Mouse (Mus musculus) heart, adult 2 months (tissue): ENCODE measurements around the gene Ppm1e. TPM values are rescaled to one million over a fixed set of nuclear protein-coding genes. Genes with fewer than 3 reads are reported as not detected.

Experiments used
- DNase-seq, 2 experiments: peaks; one replicate each; pipeline ENCODE4 v3.0.0; 2021
- H3K27ac ChIP-seq: fragments of 200-600 bp; 2 replicates; pipeline ENCODE4 v1.8.1; 2022
- H3K27me3 ChIP-seq: fragments of 200-500 bp; 2 replicates; pipeline ENCODE4 v1.6.1; 2012; ENCODE audit warnings: mild to moderate bottlenecking, low read length, inconsistent platforms, mixed read lengths; ENCODE audit not compliant: control insufficient read depth, insufficient read depth
- H3K36me3 ChIP-seq: fragments of 200-500 bp; 2 replicates; pipeline ENCODE4 v1.6.1; 2012; ENCODE audit warnings: low read length, inconsistent platforms; ENCODE audit not compliant: control insufficient read depth, insufficient read depth
- H3K4me1 ChIP-seq: fragments of 200-500 bp; 2 replicates; pipeline ENCODE4 v1.6.1; 2011; ENCODE audit warnings: low read length; ENCODE audit not compliant: control insufficient read depth, insufficient read depth
- H3K4me3 ChIP-seq: fragments of 200-600 bp; 2 replicates; pipeline ENCODE4 v1.8.1; 2022
- H3K79me2 ChIP-seq: fragments of 200-500 bp; replicated peaks from 2 replicates; pipeline ENCODE4 v1.6.1; 2012; ENCODE audit warnings: mild to moderate bottlenecking, inconsistent platforms, low read length, moderate library complexity, mixed read lengths; ENCODE audit not compliant: control insufficient read depth, insufficient read depth
- H3K9ac ChIP-seq: fragments of 200-500 bp; 2 replicates; pipeline ENCODE4 v1.6.1; 2012; ENCODE audit warnings: low read depth, mild to moderate bottlenecking, control low read depth, inconsistent platforms, low read length, mixed read lengths
- CTCF ChIP-seq: fragments of 200-600 bp; IDR thresholded peaks from 2 replicates; pipeline ENCODE4 v1.8.1; 2022; ENCODE audit warnings: antibody characterized with exemption, mild to moderate bottlenecking, moderate library complexity
- EP300 ChIP-seq: fragments of 200-500 bp; IDR thresholded peaks from 2 replicates; pipeline ENCODE4 v1.6.1; 2011; ENCODE audit warnings: low read depth, low read length, control low read depth; ENCODE audit not compliant: insufficient read depth
- POLR2A ChIP-seq: fragments of 200-500 bp; IDR thresholded peaks from 2 replicates; pipeline ENCODE4 v1.6.1; 2011; ENCODE audit warnings: mild to moderate bottlenecking, low read depth, low read length, control low read depth; ENCODE audit not compliant: insufficient read depth
- WGBS: fragments of 180-500 bp; shearing (Covaris S2); methylation state at CpG from one replicate; pipeline ENCODE4 v1.1.7; 2018; 5-methylcytosine and 5-hydroxymethylcytosine counted together
- intact Hi-C: fragments of 180-260 bp; cut with DNase I; formaldehyde crosslinking; loops from one replicate; pipeline ENCODE4 v1.15.1; 2025
- polyA plus RNA-seq: library from polyadenylated mRNA; depleted of rRNA; stranded (reverse); fragments of >200 nt; gene quantifications from 2 replicates; pipeline ENCODE4 v1.2.3, GENCODE M21; 2012
- total RNA-seq, 2 experiments: library from RNA; stranded (reverse); gene quantifications; 2 replicates each; pipeline ENCODE4 v1.2.3; 2021

Ppm1e gene
- total and polyA plus RNA-seq, 3 experiments, result 1.8 to 6.9 (median 6.3) TPM

DNA sequence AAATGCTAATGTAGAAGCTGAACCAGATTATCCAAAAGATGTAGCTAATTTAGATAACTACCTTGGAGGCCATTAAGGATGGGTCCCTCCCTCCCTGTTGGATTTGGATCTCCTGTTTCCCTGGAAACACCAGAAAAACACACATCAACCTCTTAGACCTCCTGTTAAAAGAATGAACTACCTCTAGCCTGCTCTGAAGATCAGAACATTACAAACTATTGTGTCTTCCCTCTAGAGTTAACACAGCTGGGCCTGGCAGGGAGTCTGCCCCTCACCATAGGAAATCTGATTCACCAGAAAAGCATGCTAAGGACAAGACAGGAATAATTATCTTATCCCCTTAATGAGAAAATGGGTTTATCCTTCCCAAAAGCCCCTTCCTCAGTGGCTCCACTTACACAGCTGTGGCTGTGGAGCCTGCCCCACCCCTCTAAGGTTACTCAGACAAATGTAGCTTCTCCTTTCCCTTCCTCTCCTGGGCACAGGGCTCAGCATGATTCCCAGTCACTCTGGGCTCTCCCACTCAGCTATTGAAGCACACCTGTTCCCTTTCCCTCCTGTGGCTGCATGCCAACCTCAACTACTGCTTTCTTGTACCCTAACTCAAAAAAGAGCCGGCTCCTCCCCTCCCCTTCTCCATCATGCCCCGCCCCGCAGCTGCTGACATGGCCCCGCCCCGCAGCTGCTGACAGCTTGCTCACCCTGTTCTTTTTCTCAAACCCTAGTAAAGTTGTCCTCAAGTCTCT lies 82.4 kb downstream of the Ppm1e start:
- H3K27ac ChIP-seq, result no peak overlapping the region
- no peaks in the 10 kb centered on the region for H3K36me3 ChIP-seq
- DNase-seq, result peak in 1 of 2 experiments; percentile 14
- no peak for TF ChIP-seq EP300
- no peak for TF ChIP-seq CTCF
- no peak for TF ChIP-seq POLR2A
- no peaks in the 10 kb centered on the region for H3K79me2 ChIP-seq
- intact Hi-C loops, result no loop called here
- no peak overlapping the region for H3K9ac ChIP-seq
- 16% methylated on average over 5 of the region's 5 CpGs for WGBS
- H3K4me1 ChIP-seq, result no peaks in the 10 kb centered on the region
- no peaks in the 10 kb centered on the region for H3K27me3 ChIP-seq
- no peak overlapping the region for H3K4me3 ChIP-seq

DNA sequence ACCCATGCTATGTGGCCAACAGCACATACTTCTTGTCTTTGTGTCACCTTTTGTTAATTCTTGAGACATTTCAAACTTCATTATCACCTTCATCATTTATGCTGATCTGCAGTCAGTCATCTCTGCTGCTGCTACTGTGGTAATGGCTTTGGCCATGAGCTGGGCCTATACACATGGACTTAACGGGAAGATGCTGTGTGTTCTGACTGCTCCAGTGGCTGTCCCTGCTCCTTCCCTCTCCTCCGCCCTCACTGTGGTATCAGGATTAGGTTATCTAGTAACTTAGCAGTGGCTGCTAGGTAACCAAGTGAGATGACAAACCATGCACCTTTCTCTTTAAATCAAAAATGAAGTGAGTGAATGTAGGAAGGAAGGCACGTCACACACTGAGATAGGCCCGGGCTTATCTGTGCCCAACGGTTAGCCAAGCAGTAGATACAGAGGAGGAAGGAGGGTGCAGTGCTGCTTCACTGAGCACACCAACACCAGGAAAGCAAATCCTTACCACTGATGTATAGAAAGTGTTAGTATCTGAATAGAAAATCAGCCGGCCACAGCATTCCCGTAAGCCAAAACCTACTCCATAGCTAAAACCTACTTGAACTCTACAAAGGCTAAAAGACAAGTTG lies 83.3 kb downstream of the Ppm1e start:
- no peaks in the 10 kb centered on the region for H3K4me1 ChIP-seq
- no peaks in the 10 kb centered on the region for H3K36me3 ChIP-seq
- no peak for TF ChIP-seq EP300
- TF ChIP-seq POLR2A, result no peak
- no peak for TF ChIP-seq CTCF
- no peak overlapping the region for H3K9ac ChIP-seq
- intact Hi-C loops, result no loop called here
- no peak for DNase-seq
- H3K27ac ChIP-seq, result no peak overlapping the region
- no peaks in the 10 kb centered on the region for H3K27me3 ChIP-seq
- H3K4me3 ChIP-seq, result no peak overlapping the region
- no peaks in the 10 kb centered on the region for H3K79me2 ChIP-seq
- WGBS, result 65% methylated on average over 7 of the region's 7 CpGs

DNA sequence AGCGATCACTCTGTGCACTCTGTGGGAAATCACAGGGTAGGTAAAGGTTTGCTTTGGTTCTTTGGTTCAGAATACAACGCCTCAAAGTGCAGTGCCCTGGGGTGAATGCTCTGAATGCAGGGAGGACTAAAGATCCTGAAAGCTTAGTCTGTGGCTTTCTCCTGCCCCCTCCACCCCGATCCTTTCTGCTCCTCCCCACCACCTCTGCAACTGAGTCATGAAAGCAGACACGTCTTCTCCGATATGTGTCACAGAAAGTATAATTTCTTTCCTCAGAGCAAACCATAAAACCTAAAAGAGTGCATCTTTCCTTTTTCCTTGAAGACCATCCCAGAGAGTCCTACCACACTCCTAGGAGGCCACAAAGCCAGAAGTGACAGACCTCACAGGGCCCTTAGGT lies 86.1 kb downstream of the Ppm1e start:
- intact Hi-C loops, result no loop called here
- 91% methylated on average over 5 of the region's 5 CpGs for WGBS
- no peak for DNase-seq
- no peaks in the 10 kb centered on the region for H3K27me3 ChIP-seq
- no peak overlapping the region for H3K27ac ChIP-seq
- no peak overlapping the region for H3K4me3 ChIP-seq
- TF ChIP-seq POLR2A, result no peak
- no peak for TF ChIP-seq EP300
- no peak for TF ChIP-seq CTCF
- H3K79me2 ChIP-seq, result no peaks in the 10 kb centered on the region
- H3K36me3 ChIP-seq, result no peaks in the 10 kb centered on the region
- no peak overlapping the region for H3K9ac ChIP-seq
- H3K4me1 ChIP-seq, result no peaks in the 10 kb centered on the region

DNA sequence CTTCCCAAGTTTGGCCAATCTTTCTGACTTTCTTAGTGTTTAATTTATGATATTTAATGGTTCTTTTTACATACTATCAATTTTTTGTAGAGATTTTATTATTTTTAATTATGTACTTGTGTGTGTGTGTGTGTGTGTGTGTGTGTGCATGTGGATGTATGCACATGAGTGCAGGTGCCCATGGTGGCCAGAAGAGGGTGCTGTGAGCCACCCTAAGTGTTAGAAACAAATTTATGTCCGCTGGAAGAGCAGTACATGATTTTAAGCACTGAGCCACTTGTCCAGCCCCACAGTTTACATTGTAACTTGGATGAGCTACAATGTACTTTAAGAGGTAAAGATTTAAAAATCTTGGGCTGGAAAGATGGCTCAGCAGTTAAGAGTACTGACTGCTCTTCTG lies 87.3 kb downstream of the Ppm1e start:
- no peak for TF ChIP-seq EP300
- peak; percentile 9; the same call in 1 of the 2 replicates for TF ChIP-seq CTCF
- Histone ChIP-seq H3K27me3 (no peaks in the 10 kb centered on the region), H3K27ac (no peak overlapping the region), H3K36me3 (no peaks in the 10 kb centered on the region), H3K9ac (no peak overlapping the region), H3K79me2 (no peaks in the 10 kb centered on the region), H3K4me3 (no peak overlapping the region), H3K4me1 (no peaks in the 10 kb centered on the region)
- no peak for DNase-seq
- intact Hi-C loops, result no loop called here
- WGBS, result 100% methylated on average over 1 of the region's 1 CpGs

DNA sequence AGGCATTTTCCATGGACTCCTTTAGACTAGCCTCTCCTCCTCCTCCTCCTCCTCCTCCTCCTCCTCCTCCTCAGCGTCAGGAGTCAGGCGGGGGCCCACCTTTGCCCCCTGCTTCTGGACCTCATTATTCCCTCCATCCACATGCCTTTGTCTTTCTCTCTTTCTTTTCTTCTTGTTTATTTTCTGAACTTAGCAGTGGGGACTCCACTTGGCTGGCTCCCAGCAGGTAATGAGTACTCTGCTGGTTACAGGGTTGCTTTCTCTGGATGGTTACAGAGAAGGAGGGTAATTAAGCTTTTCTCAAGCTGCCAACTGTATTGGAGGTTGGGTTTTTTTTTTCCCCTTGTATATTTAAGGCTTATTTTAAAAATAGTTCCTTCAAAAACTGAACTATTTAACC lies 87.9 kb downstream of the Ppm1e start:
- H3K27ac ChIP-seq, result no peak overlapping the region
- intact Hi-C loops, result no loop called here
- H3K9ac ChIP-seq, result no peak overlapping the region
- no peaks in the 10 kb centered on the region for H3K79me2 ChIP-seq
- H3K27me3 ChIP-seq, result no peaks in the 10 kb centered on the region
- H3K4me3 ChIP-seq, result no peak overlapping the region
- no peak for DNase-seq
- H3K36me3 ChIP-seq, result no peaks in the 10 kb centered on the region
- no peaks in the 10 kb centered on the region for H3K4me1 ChIP-seq
- WGBS, result 55% methylated on average over 2 of the region's 2 CpGs
- TF ChIP-seq EP300 (no peak), POLR2A (no peak), CTCF (no peak)

DNA sequence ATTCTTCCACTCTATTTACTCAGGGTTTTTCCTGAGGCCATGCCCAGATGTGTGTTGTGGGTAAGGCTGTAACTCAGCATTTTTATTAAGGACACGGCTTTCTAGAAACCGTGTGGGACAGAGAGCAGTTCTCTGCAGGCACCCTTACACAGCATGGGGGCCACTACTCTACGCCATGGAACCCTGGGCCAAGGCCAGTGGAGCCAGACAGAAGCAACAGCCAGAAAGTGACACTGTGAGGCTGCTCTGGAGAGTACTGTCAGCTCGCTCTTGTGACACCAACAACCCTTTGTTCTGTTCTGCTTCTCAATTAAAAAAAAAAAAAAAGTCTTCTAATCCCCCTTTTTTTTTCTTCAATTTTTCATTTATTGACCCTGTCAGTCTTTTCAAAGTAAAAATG lies 88.4 kb downstream of the Ppm1e start:
- Histone ChIP-seq H3K79me2 (no peaks in the 10 kb centered on the region), H3K4me1 (no peaks in the 10 kb centered on the region), H3K9ac (no peak overlapping the region), H3K27me3 (no peaks in the 10 kb centered on the region), H3K36me3 (no peaks in the 10 kb centered on the region), H3K4me3 (no peak overlapping the region), H3K27ac (no peak overlapping the region)
- TF ChIP-seq POLR2A, result no peak
- TF ChIP-seq CTCF, result no peak
- TF ChIP-seq EP300, result no peak
- intact Hi-C loops, result no loop called here
- 73% methylated on average over 4 of the region's 4 CpGs for WGBS
- DNase-seq, result no peak
